Mouse (Mus musculus) hindbrain, embryonic 12.5 days (tissue): ENCODE data around the gene Hist1h1e. TPM values are rescaled to one million over a fixed set of nuclear protein-coding genes. Genes with fewer than 3 reads are reported as not detected.
A peak's percentile ranks its signal among the peaks of the same experiment; 100 is the strongest.
"Not testable (repeated sequence)": the region's sequence is repeated elsewhere in the genome, so short reads cannot be mapped to it uniquely, and the experiment has no call there.

Experiments
- ATAC-seq: fragments of 200-750 bp; cut with Nextera tagmentation; 2 replicates; pipeline ENCODE4 v1.8.0; 2017; ENCODE audit warnings: moderate TSS enrichment; ENCODE audit not compliant: low FRiP score
- H3K27ac ChIP-seq: fragments of 300-500 bp; sonication (generic); 2 replicates; pipeline ENCODE4 v1.5.1; 2016; ENCODE audit warnings: mild to moderate bottlenecking
- H3K27me3 ChIP-seq: fragments of 300-500 bp; sonication (generic); 2 replicates; pipeline ENCODE4 v1.6.1; 2016; ENCODE audit warnings: mild to moderate bottlenecking
- H3K36me3 ChIP-seq: fragments of 300-500 bp; sonication (generic); 2 replicates; pipeline ENCODE4 v1.6.1; 2016; ENCODE audit warnings: mild to moderate bottlenecking
- H3K4me1 ChIP-seq: fragments of 300-500 bp; sonication (generic); 2 replicates; pipeline ENCODE4 v1.6.1; 2016
- H3K4me2 ChIP-seq: fragments of 300-500 bp; sonication (generic); replicated peaks from 2 replicates; pipeline ENCODE4 v1.6.1; 2016; ENCODE audit warnings: mild to moderate bottlenecking
- H3K4me3 ChIP-seq: fragments of 300-500 bp; sonication (generic); 2 replicates; pipeline ENCODE4 v1.5.1; 2016; ENCODE audit warnings: mild to moderate bottlenecking
- H3K9ac ChIP-seq: fragments of 300-500 bp; sonication (generic); 2 replicates; pipeline ENCODE4 v1.6.1; 2016; ENCODE audit warnings: mild to moderate bottlenecking, moderate library complexity
- H3K9me3 ChIP-seq: fragments of 300-500 bp; sonication (generic); replicated peaks from 2 replicates; pipeline ENCODE4 v1.6.1; 2016; ENCODE audit warnings: mild to moderate bottlenecking
- WGBS: fragments of 180-500 bp; shearing (Covaris S2); methylation state at CpG from one replicate; pipeline ENCODE4 v1.1.7; 2016; 5-methylcytosine and 5-hydroxymethylcytosine counted together
- polyA plus RNA-seq: library from polyadenylated mRNA; unstranded; fragments of >200 nt; fragmentation: Nextera tagmentation; extraction: Ambion mirVana; gene quantifications from 2 replicates; pipeline ENCODE4 v1.2.1, GENCODE M21; 2016

Hist1h1e gene
- 17.0 and 18.8 TPM in 2 replicates for polyA plus RNA-seq

- not testable (repeated sequence) for H3K4me1 ChIP-seq, H3K9me3 ChIP-seq, H3K27me3 ChIP-seq, H3K36me3 ChIP-seq
- peak within 1 kb of the TSS; percentile 86 for H3K9ac ChIP-seq
- peak; percentile 97 for ATAC-seq
- peak within 1 kb of the TSS; percentile 61 for H3K4me3 ChIP-seq
- peak within 1 kb of the TSS; percentile 94 for H3K4me2 ChIP-seq
- peak within 1 kb of the TSS; percentile 97 for H3K27ac ChIP-seq
- WGBS = under 1% methylated on average over 51 of the region's 53 CpGs
These were observed at the start of gene Hist1h1e for GRCm38 (mm10) chr13:23622175-23622671. Hist1h1e (minus strand) TSS chr13:23622558.

GRCm38 (mm10) chr13:23662536-23662935 lies 40.2 kb upstream of the Hist1h1e start:
- H3K36me3 ChIP-seq = no peaks in the 10 kb centered on the region
- no peaks in the 10 kb centered on the region for H3K4me1 ChIP-seq
- H3K4me3 ChIP-seq = no peak overlapping the region
- WGBS = 73% methylated on average over 3 of the region's 3 CpGs
- no peak overlapping the region for H3K4me2 ChIP-seq
- H3K27ac ChIP-seq = no peak overlapping the region
- H3K9me3 ChIP-seq = no peaks in the 10 kb centered on the region
- no peaks in the 10 kb centered on the region for H3K27me3 ChIP-seq
- no peak for ATAC-seq
- no peak overlapping the region for H3K9ac ChIP-seq

GRCm38 (mm10) chr13:23659636-23660366 lies 37.4 kb upstream of the Hist1h1e start:
- 75% methylated on average over 6 of the region's 6 CpGs for WGBS
- no peak overlapping the region for H3K27ac ChIP-seq
- H3K4me3 ChIP-seq = no peak overlapping the region
- H3K27me3 ChIP-seq = no peaks in the 10 kb centered on the region
- ATAC-seq = no peak
- H3K4me2 ChIP-seq = no peak overlapping the region
- no peak overlapping the region for H3K9ac ChIP-seq
- H3K36me3 ChIP-seq = no peaks in the 10 kb centered on the region
- no peaks in the 10 kb centered on the region for H3K9me3 ChIP-seq
- no peaks in the 10 kb centered on the region for H3K4me1 ChIP-seq

DNA sequence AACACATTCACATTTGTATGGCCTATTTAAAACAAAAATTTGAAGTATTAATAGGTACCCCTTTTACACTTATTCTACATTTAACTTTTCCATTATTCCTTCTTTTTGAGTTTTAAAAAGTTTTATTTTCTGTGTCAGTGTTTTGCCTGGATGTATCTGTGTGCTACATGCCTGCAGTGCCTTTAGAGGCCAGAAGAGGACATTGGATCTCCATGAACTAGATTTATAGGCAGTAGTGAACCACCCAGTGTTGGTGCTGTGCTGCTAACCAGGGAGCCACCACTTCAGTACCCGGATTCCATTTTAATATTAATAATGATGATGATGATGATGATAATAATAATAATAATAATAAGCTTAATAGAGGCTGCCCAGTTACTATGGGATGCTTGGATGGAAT lies 8.3 kb upstream of the Hist1h1e start:
- Histone ChIP-seq H3K9me3 (no peaks in the 10 kb centered on the region), H3K27me3 (no peaks in the 10 kb centered on the region), H3K9ac (no peak overlapping the region), H3K4me3 (no peak overlapping the region), H3K4me2 (no peak overlapping the region), H3K4me1 (no peaks in the 10 kb centered on the region), H3K27ac (no peak overlapping the region), H3K36me3 (no peaks in the 10 kb centered on the region)
- WGBS = 44% methylated on average over 1 of the region's 1 CpGs
- no peak for ATAC-seq

DNA sequence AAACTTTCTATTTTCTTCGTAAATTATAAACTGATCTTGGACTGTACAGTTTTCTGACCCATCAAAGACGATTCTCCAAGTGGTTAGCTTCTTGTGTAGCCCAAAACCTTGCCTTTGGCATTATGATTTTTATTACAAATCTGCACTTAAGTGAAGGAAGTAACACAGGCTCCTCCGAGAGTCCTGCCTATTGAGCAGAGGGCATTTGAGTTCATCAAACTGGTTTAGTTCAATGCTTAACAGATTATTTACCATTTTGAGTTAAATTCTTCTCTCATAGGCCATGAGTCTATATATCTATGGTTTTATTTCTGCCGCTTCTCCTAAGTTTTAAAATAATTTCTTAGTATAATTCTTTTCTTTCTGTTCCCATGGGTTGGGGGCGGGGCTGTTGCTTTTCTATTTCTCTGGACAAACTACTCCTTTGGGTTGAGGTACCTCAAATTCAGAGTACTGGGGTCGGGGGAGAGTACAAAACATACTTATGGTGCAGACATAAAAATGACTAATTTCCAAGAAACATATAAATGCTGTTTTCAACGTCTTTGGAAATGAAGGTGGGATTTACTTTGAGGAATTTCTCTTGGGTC lies 598 bp upstream of the Hist1h1e start:
- H3K27ac ChIP-seq = peak overlapping the region; percentile 97
- WGBS = 28% methylated on average over 7 of the region's 7 CpGs
- H3K36me3 ChIP-seq = no peaks in the 10 kb centered on the region
- peak overlapping the region; percentile 94 for H3K4me2 ChIP-seq
- H3K4me1 ChIP-seq = peaks cover 6% of the 10 kb centered on the region
- ATAC-seq = no peak; the same call in 1 of the 2 replicates
- H3K9ac ChIP-seq = peak overlapping the region; percentile 86
- peak overlapping the region; percentile 61 for H3K4me3 ChIP-seq
- no peaks in the 10 kb centered on the region for H3K9me3 ChIP-seq
- no peaks in the 10 kb centered on the region for H3K27me3 ChIP-seq

DNA sequence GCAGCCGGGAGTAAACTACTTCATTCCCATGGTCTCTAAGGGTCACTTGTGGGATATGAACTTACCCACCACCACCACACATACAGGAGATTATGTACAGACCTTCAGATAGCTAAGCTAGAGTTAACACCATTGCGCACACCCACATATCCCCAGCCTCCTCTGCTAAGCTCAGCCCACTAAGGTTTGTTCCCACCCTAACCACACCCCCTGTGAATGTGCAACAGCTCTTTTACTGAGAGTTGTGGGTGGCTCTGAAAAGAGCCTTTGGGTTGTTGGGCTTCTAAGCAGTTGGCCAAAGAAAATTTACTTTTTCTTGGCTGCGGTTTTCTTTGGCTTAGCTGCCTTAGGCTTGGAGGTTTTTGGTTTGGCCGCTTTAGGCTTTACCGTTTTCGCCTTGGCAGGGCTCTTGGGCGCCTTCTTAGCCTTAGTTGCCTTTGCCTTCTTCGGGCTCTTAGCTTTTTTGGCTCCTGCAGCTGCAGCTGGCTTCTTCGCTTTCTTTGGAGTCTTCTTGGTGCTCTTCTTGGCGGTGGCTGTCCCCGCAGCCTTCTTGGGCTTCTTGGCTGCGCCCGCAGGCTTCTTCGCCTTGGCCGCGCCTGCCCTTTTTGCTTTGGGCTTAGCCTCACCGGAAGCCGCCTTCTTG lies 705 bp downstream of the Hist1h1e start:
- under 1% methylated on average over 18 of the region's 18 CpGs for WGBS

DNA sequence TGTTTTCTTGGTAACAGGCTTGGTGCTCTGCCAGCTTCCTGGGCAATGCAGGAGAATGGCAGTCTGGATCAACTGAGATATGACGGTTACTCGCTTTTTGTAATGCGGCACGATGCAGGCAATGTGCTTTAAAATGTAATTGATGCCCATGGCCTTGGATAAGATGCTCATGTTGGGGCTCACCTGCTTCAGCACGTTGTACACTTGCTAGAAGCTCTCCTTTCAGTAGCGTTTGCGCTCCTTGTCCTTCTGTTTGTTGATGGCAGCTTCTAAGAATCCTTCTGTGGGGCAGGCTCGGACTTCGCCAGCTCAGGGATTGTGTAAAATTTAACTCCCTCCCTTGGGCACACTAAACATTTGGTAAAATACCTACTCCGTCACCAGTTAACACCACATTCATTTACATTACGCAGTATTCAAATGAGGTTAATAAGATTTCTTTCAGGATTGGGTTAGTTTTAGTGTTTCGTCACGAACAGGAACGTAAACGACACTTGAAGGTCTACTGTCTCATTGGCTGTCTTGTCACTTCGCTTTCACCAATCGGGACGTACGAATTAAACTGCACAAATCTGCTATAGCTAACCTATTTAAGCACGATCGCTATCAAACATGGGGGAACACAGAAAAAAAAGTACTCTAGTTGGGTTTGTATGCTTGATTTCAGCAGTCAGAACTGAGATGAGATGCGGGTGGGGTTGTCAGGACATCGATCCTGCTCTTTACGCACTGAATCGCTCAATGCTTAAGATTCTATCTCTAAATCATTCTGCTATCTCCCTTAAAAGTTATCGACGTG lies 1.4 kb downstream of the Hist1h1e start, which contains the start of gene Hist1h2be:
Hist1h2be (minus strand) TSS at position 392 of the 799 bp plus-strand sequence.
- H3K4me2 ChIP-seq = peak within 1 kb of the TSS; percentile 94
- peak within 1 kb of the TSS; percentile 61 for H3K4me3 ChIP-seq
- H3K9ac ChIP-seq = peak within 1 kb of the TSS; percentile 86
- H3K36me3 ChIP-seq = no peaks in the 10 kb centered on the region
- H3K27ac ChIP-seq = peak within 1 kb of the TSS; percentile 97
- no peaks in the 10 kb centered on the region for H3K9me3 ChIP-seq
- H3K4me1 ChIP-seq = peaks cover 6% of the 10 kb centered on the region
- ATAC-seq = peak; percentile 87
- H3K27me3 ChIP-seq = no peaks in the 10 kb centered on the region
- under 1% methylated on average over 27 of the region's 27 CpGs for WGBS

More for the DNA sequence above, 705 bp downstream of the Hist1h1e start:
- Histone ChIP-seq H3K9me3 (no peaks in the 10 kb centered on the region), H3K36me3 (no peaks in the 10 kb centered on the region), H3K4me1 (peaks cover 6% of the 10 kb centered on the region), H3K27ac (peak overlapping the region; percentile 97), H3K4me3 (peak overlapping the region; percentile 61), H3K4me2 (peak overlapping the region; percentile 94), H3K9ac (peak overlapping the region; percentile 86), H3K27me3 (no peaks in the 10 kb centered on the region)
- ATAC-seq = peak; percentile 76

GRCm38 (mm10) chr13:23620056-23620732 lies 2.2 kb downstream of the Hist1h1e start:
- 56% methylated on average over 12 of the region's 12 CpGs for WGBS
- peak overlapping the region; percentile 86 for H3K9ac ChIP-seq
- H3K27me3 ChIP-seq = no peaks in the 10 kb centered on the region
- H3K27ac ChIP-seq = peak overlapping the region; percentile 97
- H3K4me1 ChIP-seq = peaks cover 6% of the 10 kb centered on the region
- no peaks in the 10 kb centered on the region for H3K36me3 ChIP-seq
- peak overlapping the region; percentile 61 for H3K4me3 ChIP-seq
- H3K9me3 ChIP-seq = no peaks in the 10 kb centered on the region
- ATAC-seq = no peak
- peak overlapping the region; percentile 94 for H3K4me2 ChIP-seq

GRCm38 (mm10) chr13:23611638-23612037 lies 10.7 kb downstream of the Hist1h1e start:
- Histone ChIP-seq H3K27me3 (no peaks in the 10 kb centered on the region), H3K27ac (no peak overlapping the region), H3K36me3 (no peaks in the 10 kb centered on the region), H3K9ac (no peak overlapping the region), H3K4me1 (no peaks in the 10 kb centered on the region), H3K9me3 (no peaks in the 10 kb centered on the region), H3K4me3 (no peak overlapping the region), H3K4me2 (no peak overlapping the region)
- WGBS = 92% methylated on average over 3 of the region's 3 CpGs
- no peak for ATAC-seq

- no peaks in the 10 kb centered on the region for H3K4me1 ChIP-seq
- no peak overlapping the region for H3K4me2 ChIP-seq
- 77% methylated on average over 2 of the region's 2 CpGs for WGBS
- no peaks in the 10 kb centered on the region for H3K9me3 ChIP-seq
- no peak overlapping the region for H3K27ac ChIP-seq
- no peak overlapping the region for H3K9ac ChIP-seq
- H3K36me3 ChIP-seq = no peaks in the 10 kb centered on the region
- no peak overlapping the region for H3K4me3 ChIP-seq
- no peak for ATAC-seq
- H3K27me3 ChIP-seq = no peaks in the 10 kb centered on the region
These were observed 12.0 kb downstream of the Hist1h1e start for GRCm38 (mm10) chr13:23610393-23610792.

DNA sequence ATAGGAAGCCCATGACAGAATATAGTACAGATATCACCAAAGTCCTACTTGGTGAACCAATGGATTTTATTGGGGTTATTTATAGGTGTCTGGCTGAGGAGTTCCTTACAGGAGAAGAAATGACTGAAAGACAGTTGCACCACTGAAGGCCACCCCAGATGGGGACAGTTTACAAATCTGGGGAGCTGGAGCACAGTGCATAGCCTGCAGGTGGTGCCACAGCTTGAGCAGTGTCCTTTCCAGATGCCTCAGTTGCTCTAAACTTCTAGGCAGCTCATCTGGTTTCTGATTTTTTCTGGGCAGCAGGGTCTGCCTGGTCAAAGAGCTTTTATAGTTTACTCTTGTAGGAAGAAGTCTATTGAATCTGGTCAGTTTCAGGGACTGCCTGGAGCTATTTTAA lies 12.5 kb downstream of the Hist1h1e start:
- H3K4me3 ChIP-seq = no peak overlapping the region
- H3K27me3 ChIP-seq = no peaks in the 10 kb centered on the region
- no peak for ATAC-seq
- no peak overlapping the region for H3K27ac ChIP-seq
- H3K4me1 ChIP-seq = no peaks in the 10 kb centered on the region
- H3K9me3 ChIP-seq = no peaks in the 10 kb centered on the region
- no peak overlapping the region for H3K4me2 ChIP-seq
- H3K36me3 ChIP-seq = no peaks in the 10 kb centered on the region
- no peak overlapping the region for H3K9ac ChIP-seq
